Mouse (Mus musculus) stomach, postnatal 0 days (tissue): ENCODE data around the gene Olfr808. TPM values are rescaled to one million over a fixed set of nuclear protein-coding genes. Genes with fewer than 3 reads are reported as not detected.

ENCODE experiments used
- ATAC-seq: fragments of 200-750 bp; cut with Nextera tagmentation; 2 replicates; pipeline ENCODE4 v1.8.0; 2017; ENCODE audit not compliant: low FRiP score, low TSS enrichment
- DNase-seq: peaks from one replicate; pipeline ENCODE4 v3.0.0-alpha.2; 2016; ENCODE audit warnings: low spot score
- H3K27ac ChIP-seq: fragments of 300-500 bp; sonication (generic); replicated peaks from 2 replicates; pipeline ENCODE4 v1.5.1; 2014; ENCODE audit warnings: mild to moderate bottlenecking, control low read depth
- H3K27me3 ChIP-seq: fragments of 300-500 bp; sonication (generic); 2 replicates; pipeline ENCODE4 v1.6.1; 2014; ENCODE audit warnings: low read length; ENCODE audit not compliant: control insufficient read depth, insufficient read depth
- H3K36me3 ChIP-seq: fragments of 300-500 bp; sonication (generic); 2 replicates; pipeline ENCODE4 v1.6.1; 2014; ENCODE audit warnings: low read length, mixed read lengths; ENCODE audit not compliant: control insufficient read depth, insufficient read depth
- H3K4me1 ChIP-seq: fragments of 300-500 bp; sonication (generic); replicated peaks from 2 replicates; pipeline ENCODE4 v1.6.1; 2014; ENCODE audit warnings: antibody characterized with exemption; ENCODE audit not compliant: control insufficient read depth, insufficient read depth
- H3K4me2 ChIP-seq: fragments of 300-500 bp; sonication (generic); replicated peaks from 2 replicates; pipeline ENCODE4 v1.6.1; 2014; ENCODE audit warnings: low read depth, mild to moderate bottlenecking, control low read depth, moderate library complexity
- H3K4me3 ChIP-seq: fragments of 300-500 bp; sonication (generic); 2 replicates; pipeline ENCODE4 v1.5.1; 2014; ENCODE audit warnings: low read depth, low read length, control low read depth
- H3K9ac ChIP-seq: fragments of 300-500 bp; sonication (generic); 2 replicates; pipeline ENCODE4 v1.6.1; 2014; ENCODE audit warnings: mild to moderate bottlenecking, low read length, control low read depth, mixed read lengths
- H3K9me3 ChIP-seq: fragments of 300-500 bp; sonication (generic); 2 replicates; pipeline ENCODE4 v1.6.1; 2016; ENCODE audit warnings: low read length; ENCODE audit not compliant: control insufficient read depth
- CTCF ChIP-seq: IDR thresholded peaks from 2 replicates; pipeline ENCODE4 v1.5.1; 2016; ENCODE audit warnings: antibody characterized with exemption, low read depth, mild to moderate bottlenecking, moderate library complexity
- EP300 ChIP-seq: optimal IDR thresholded peaks from 2 replicates; pipeline ENCODE3; 2016; ENCODE audit warnings: antibody characterized with exemption
- WGBS: fragments of 180-500 bp; shearing (Covaris S2); extraction: QIAGEN DNeasy Blood & Tissue Kit; methylation state at CpG from one replicate; pipeline ENCODE4 v1.1.7; 2014; 5-methylcytosine and 5-hydroxymethylcytosine counted together
- polyA plus RNA-seq: library from polyadenylated mRNA; unstranded; fragments of >200 nt; fragmentation: Nextera tagmentation; extraction: Ambion mirVana; gene quantifications from 2 replicates; pipeline ENCODE4 v1.2.1, GENCODE M21; 2015

Olfr808 gene
- polyA plus RNA-seq: 0.07 TPM in 1 of 2 replicates, not detected in the other

DNA sequence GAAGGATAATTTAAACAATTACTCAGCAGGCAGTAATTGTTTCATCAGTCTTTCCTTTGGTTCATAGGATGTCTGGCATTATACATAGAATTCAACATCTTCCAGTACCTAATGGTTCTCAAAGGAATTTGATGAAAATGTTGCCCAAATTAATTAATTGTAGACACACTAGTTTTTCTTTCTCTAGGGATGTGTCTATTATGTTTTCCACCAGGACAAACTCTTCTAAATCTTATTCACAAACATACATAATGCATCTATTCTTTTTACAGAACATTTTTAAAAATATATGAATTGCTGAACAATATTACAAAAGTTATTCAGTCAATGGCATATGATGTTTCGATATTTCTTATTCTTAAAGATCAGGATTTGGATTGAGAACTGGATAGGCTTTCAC is at the start of gene Olfr808:
Olfr808 (plus strand) TSS at position 301 of the 400 bp plus-strand sequence.
- Histone ChIP-seq H3K4me1 (no peaks in the 10 kb centered on the region), H3K27ac (no peak within 1 kb of the TSS), H3K9ac (no peak within 1 kb of the TSS), H3K9me3 (no peaks in the 10 kb centered on the region), H3K4me3 (no peak within 1 kb of the TSS), H3K4me2 (no peak within 1 kb of the TSS), H3K36me3 (no peaks in the 10 kb centered on the region), H3K27me3 (no peaks in the 10 kb centered on the region)
- TF ChIP-seq EP300 (no peak), CTCF (no peak)
- no peak for DNase-seq
- no peak for ATAC-seq
- WGBS: 93% methylated on average over 1 of the region's 1 CpGs

DNA sequence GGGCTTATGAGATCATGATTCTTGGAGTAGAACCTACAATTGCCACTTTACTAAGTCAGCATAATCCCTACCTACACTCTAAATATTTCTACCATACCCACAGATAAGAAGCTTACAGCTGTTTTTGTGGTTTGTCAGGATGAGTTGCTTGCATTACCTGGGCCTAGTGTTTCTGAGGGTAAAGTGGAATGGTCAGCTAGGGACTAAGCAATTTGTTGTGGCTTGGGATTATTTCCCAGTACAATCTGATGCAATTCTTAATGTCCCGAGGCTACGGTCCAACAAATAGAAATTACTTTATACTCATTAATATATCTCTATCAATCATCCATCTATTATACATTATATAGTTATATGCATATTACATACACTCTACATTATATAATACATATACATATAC is 36.0 kb upstream of the Olfr808 start, which contains the start of gene Olfr805:
Olfr805 (minus strand) TSS at position 101 of the 400 bp plus-strand sequence.
- Histone ChIP-seq H3K4me1 (no peaks in the 10 kb centered on the region), H3K9me3 (no peaks in the 10 kb centered on the region), H3K27me3 (no peaks in the 10 kb centered on the region), H3K27ac (no peak within 1 kb of the TSS), H3K36me3 (no peaks in the 10 kb centered on the region), H3K4me2 (no peak within 1 kb of the TSS), H3K4me3 (no peak within 1 kb of the TSS), H3K9ac (no peak within 1 kb of the TSS)
- DNase-seq (no peak), ATAC-seq (no peak)
- no peak for TF ChIP-seq CTCF
- no peak for TF ChIP-seq EP300
- whole genome bisulfite sequencing: 98% methylated on average over 2 of the region's 2 CpGs

DNA sequence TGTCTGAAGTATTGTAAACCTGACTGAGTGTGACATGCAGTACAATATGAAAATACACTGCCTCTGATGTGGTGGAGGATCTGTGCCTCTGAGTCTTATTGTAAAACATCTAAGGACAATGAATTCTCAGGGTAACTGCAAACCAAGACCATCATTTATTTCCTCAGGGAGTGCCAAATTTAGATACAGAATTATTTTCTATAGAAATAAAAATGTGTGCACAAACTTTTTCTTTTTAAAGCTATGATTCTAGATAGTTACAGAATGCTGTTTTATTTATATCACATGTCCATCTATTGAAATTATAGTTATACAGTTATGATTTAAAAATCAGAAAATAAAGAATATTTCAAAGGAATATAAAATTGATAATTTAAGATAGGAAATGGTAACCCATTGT is 23.5 kb upstream of the Olfr808 start, which contains the start of gene Olfr806:
Olfr806 (minus strand) TSS at position 101 of the 400 bp plus-strand sequence.
- no peak within 1 kb of the TSS for H3K9ac ChIP-seq
- no peaks in the 10 kb centered on the region for H3K27me3 ChIP-seq
- H3K4me2 ChIP-seq: no peak within 1 kb of the TSS
- no peak for DNase-seq
- H3K36me3 ChIP-seq: no peaks in the 10 kb centered on the region
- H3K9me3 ChIP-seq: no peaks in the 10 kb centered on the region
- no peak within 1 kb of the TSS for H3K27ac ChIP-seq
- no peak for TF ChIP-seq EP300
- H3K4me3 ChIP-seq: no peak within 1 kb of the TSS
- H3K4me1 ChIP-seq: no peaks in the 10 kb centered on the region
- no peak for ATAC-seq

DNA sequence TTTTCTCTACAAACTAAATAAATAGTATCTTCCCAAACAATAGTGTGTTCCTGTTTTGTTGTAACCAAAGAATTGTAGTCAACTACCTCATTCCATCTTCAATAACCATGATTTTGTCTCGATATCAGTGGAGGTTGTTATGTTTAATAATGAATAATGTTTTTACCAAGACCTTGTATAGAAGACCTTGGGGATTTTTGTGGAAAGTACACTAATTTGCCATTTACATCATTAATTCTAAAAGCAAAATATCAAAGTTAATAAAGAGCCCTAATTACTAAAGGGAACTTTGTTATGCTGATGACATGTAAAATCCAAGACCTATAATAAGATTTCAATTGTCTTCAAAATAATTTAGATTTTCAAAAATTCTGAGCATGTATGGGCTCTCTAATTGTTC is 7.6 kb upstream of the Olfr808 start, which contains the start of gene Olfr807:
Olfr807 (minus strand) TSS at position 101 of the 400 bp plus-strand sequence.
- no peaks in the 10 kb centered on the region for H3K4me1 ChIP-seq
- WGBS: 87% methylated on average over 1 of the region's 1 CpGs
- no peak within 1 kb of the TSS for H3K9ac ChIP-seq
- no peak within 1 kb of the TSS for H3K4me2 ChIP-seq
- no peaks in the 10 kb centered on the region for H3K9me3 ChIP-seq
- DNase-seq: no peak
- H3K4me3 ChIP-seq: no peak within 1 kb of the TSS
- no peak within 1 kb of the TSS for H3K27ac ChIP-seq
- H3K27me3 ChIP-seq: no peaks in the 10 kb centered on the region
- TF ChIP-seq EP300: no peak
- H3K36me3 ChIP-seq: no peaks in the 10 kb centered on the region
- no peak for ATAC-seq

DNA sequence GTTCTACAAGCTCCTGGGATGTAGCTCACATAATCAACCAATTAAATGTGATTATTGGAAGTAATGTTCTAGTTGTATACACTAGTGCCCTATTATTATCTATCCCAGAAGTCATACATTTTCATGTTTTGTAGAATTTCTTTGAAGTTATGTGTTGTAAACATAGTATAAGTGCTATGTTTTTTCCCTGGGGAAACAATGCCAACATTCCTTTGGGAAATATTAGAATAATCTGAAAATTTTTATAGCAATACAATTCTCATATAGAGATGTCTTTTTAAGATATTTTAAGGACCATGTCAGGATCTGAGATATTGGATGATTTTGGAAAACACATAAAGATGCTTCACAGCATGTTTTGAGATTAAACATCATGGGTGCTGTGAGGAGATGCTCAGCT is 9.1 kb downstream of the Olfr808 start, which contains the start of gene Olfr809:
Olfr809 (plus strand) TSS at position 301 of the 400 bp plus-strand sequence.
- no peak for TF ChIP-seq CTCF
- no peak for TF ChIP-seq EP300
- Histone ChIP-seq H3K9me3 (no peaks in the 10 kb centered on the region), H3K4me3 (no peak within 1 kb of the TSS), H3K9ac (no peak within 1 kb of the TSS), H3K27ac (no peak within 1 kb of the TSS), H3K4me2 (no peak within 1 kb of the TSS), H3K27me3 (no peaks in the 10 kb centered on the region), H3K36me3 (no peaks in the 10 kb centered on the region), H3K4me1 (no peaks in the 10 kb centered on the region)
- DNase-seq (no peak), ATAC-seq (no peak)

DNA sequence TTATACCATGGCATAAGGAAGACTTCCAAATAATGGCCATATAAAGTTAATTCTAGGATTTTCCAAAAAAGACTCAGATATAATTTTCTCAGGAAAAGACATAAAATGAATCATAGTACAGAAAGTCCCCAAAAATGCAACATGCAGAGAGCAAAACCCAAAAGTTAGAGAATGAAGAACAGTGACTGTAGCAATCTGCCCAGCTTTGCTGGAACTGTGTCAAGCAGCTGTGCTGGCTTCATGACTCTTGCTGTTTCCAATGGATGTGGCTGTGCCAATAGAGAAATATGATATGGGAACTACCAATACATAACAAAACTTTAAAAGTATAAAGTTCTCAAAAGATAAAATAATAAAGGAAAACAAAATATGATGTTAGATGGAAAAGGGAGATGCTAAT is 12.8 kb downstream of the Olfr808 start:
- DNase-seq: no peak
- no peak for ATAC-seq
- Histone ChIP-seq H3K4me2 (no peak overlapping the region), H3K4me3 (no peak overlapping the region), H3K27me3 (no peaks in the 10 kb centered on the region), H3K4me1 (no peaks in the 10 kb centered on the region), H3K9me3 (no peaks in the 10 kb centered on the region), H3K36me3 (no peaks in the 10 kb centered on the region), H3K27ac (no peak overlapping the region), H3K9ac (no peak overlapping the region)
- no peak for TF ChIP-seq CTCF
- no peak for TF ChIP-seq EP300
